Mouse (Mus musculus) CH12.LX (cell line): Measurements from ENCODE around the gene Dpyd.

Source experiments
- CTCF ChIP-seq, 2 experiments: IDR thresholded peaks in 1 of 2; conservative IDR thresholded peaks in 1 of 2; 2 replicates each; pipeline ENCODE4 v1.5.1; 2011 to 2012; ENCODE audit warnings: low read depth in 2 of 2, low read length in 2 of 2, improper control_type of control experiment in 1 of 2, inconsistent platforms in 1 of 2, mild to moderate bottlenecking in 1 of 2, moderate library complexity in 1 of 2
- E2F4 ChIP-seq: IDR thresholded peaks from 2 replicates; pipeline ENCODE4 v1.6.1; 2011; ENCODE audit warnings: low read depth, low read length, improper control_type of control experiment; ENCODE audit not compliant: insufficient replicate concordance
- ETS1 ChIP-seq: conservative IDR thresholded peaks from 2 replicates; pipeline ENCODE4 v1.6.1; 2012; ENCODE audit warnings: low read depth, mild to moderate bottlenecking, inconsistent platforms, low read length, improper control_type of control experiment, moderate library complexity
- HCFC1 ChIP-seq: IDR thresholded peaks from 2 replicates; pipeline ENCODE4 v1.6.1; 2012; ENCODE audit warnings: low read depth, mild to moderate bottlenecking, inconsistent platforms, low read length, improper control_type of control experiment
- MAZ ChIP-seq: IDR thresholded peaks from 2 replicates; pipeline ENCODE4 v1.6.1; 2012; ENCODE audit warnings: low read depth, mild to moderate bottlenecking, inconsistent platforms, low read length, improper control_type of control experiment, moderate library complexity
- PAX5 ChIP-seq: IDR thresholded peaks from 2 replicates; pipeline ENCODE4 v1.6.1; 2012; ENCODE audit warnings: low read length, inconsistent platforms, mixed read lengths
- TCF12 ChIP-seq: IDR thresholded peaks from 2 replicates; pipeline ENCODE4 v1.6.1; 2014; ENCODE audit warnings: low read depth, mild to moderate bottlenecking, inconsistent platforms, low read length, improper control_type of control experiment
- USF1 ChIP-seq: IDR thresholded peaks from 2 replicates; pipeline ENCODE4 v1.6.1; 2014; ENCODE audit warnings: low read depth, mild to moderate bottlenecking, inconsistent platforms, low read length, improper control_type of control experiment
- USF2 ChIP-seq: conservative IDR thresholded peaks from 2 replicates; pipeline ENCODE4 v1.6.1; 2011; ENCODE audit warnings: low read depth, low read length, improper control_type of control experiment
- ZKSCAN1 ChIP-seq: IDR thresholded peaks from 2 replicates; pipeline ENCODE4 v1.6.1; 2012; ENCODE audit warnings: low read depth, inconsistent platforms, low read length, improper control_type of control experiment, borderline replicate concordance
- ZMIZ1 ChIP-seq: IDR thresholded peaks from 2 replicates; pipeline ENCODE4 v1.6.1; 2012; ENCODE audit warnings: low read depth, mild to moderate bottlenecking, inconsistent platforms, low read length, improper control_type of control experiment
- ZNF384 ChIP-seq: IDR thresholded peaks from 2 replicates; pipeline ENCODE4 v1.6.1; 2012; ENCODE audit warnings: low read depth, low read length, improper control_type of control experiment, inconsistent platforms

- TF ChIP-seq CTCF (conservative IDR thresholded peaks at IDR 0.05 in 1 of 2, IDR thresholded peaks at IDR 0.05 in 1 of 2; ENCODE audit: low read depth in 2 of 2, low read length in 2 of 2): no peak
- no peak for TF ChIP-seq ZKSCAN1
- no peak for TF ChIP-seq TCF12
- no peak for TF ChIP-seq ETS1
- no peak for TF ChIP-seq ZMIZ1
- no peak for TF ChIP-seq ZNF384
- no peak for TF ChIP-seq MAZ
- TF ChIP-seq E2F4: no peak
- TF ChIP-seq USF1: no peak
- no peak for TF ChIP-seq HCFC1
- no peak for TF ChIP-seq USF2
- TF ChIP-seq PAX5: no peak
Observed at GRCm38 (mm10) chr3:118676052-118676777, 114.3 kb downstream of the Dpyd start.
